Mouse (Mus musculus) small intestine, adult 2 months (tissue): Measurements from ENCODE around the gene Trim37. TPM values are rescaled to one million over a fixed set of nuclear protein-coding genes. Genes with fewer than 3 reads are reported as not detected.

Experiments used
- H3K27ac ChIP-seq: fragments of 200-500 bp; 2 replicates; pipeline ENCODE4 v1.5.1; 2012; ENCODE audit warnings: low read depth, low read length, control low read depth, inconsistent platforms; ENCODE audit not compliant: insufficient read depth
- H3K27me3 ChIP-seq: fragments of 200-500 bp; 2 replicates; pipeline ENCODE4 v1.6.1; 2012; ENCODE audit warnings: mild to moderate bottlenecking, moderate library complexity, low read length, inconsistent platforms; ENCODE audit not compliant: control insufficient read depth, insufficient read depth
- H3K36me3 ChIP-seq: fragments of 200-500 bp; 2 replicates; pipeline ENCODE4 v1.6.1; 2012; ENCODE audit warnings: mild to moderate bottlenecking, low read length, control low read depth, inconsistent platforms; ENCODE audit not compliant: control insufficient read depth, insufficient read depth
- H3K4me1 ChIP-seq: fragments of 200-500 bp; 2 replicates; pipeline ENCODE4 v1.6.1; 2012; ENCODE audit warnings: low read length, inconsistent platforms, mixed read lengths; ENCODE audit not compliant: control insufficient read depth, insufficient read depth, insufficient read length
- H3K4me3 ChIP-seq: fragments of 200-500 bp; 2 replicates; pipeline ENCODE4 v1.5.1; 2012; ENCODE audit warnings: low read depth, mild to moderate bottlenecking, control low read depth, inconsistent platforms, low read length, moderate library complexity
- CTCF ChIP-seq: fragments of 200-500 bp; IDR thresholded peaks from 2 replicates; pipeline ENCODE4 v1.5.1; 2012; ENCODE audit warnings: low read depth, mild to moderate bottlenecking, control low read depth, inconsistent platforms, low read length, moderate library complexity, mixed read lengths; ENCODE audit not compliant: insufficient replicate concordance, insufficient read length; ENCODE audit errors: extremely low read depth
- POLR2A ChIP-seq: fragments of 200-500 bp; IDR thresholded peaks from 2 replicates; pipeline ENCODE4 v1.6.1; 2012; ENCODE audit warnings: low read depth, mild to moderate bottlenecking, control low read depth, inconsistent platforms, low read length, moderate library complexity
- WGBS: fragments of 180-500 bp; shearing (Covaris S2); methylation state at CpG from one replicate; pipeline ENCODE4 v1.1.7; 2018; 5-methylcytosine and 5-hydroxymethylcytosine counted together
- polyA plus RNA-seq: library from polyadenylated mRNA; depleted of rRNA; stranded (reverse); fragments of >200 nt; gene quantifications from 2 replicates; pipeline ENCODE4 v1.2.3, GENCODE M21; 2012

The Trim37 gene
- polyA plus RNA-seq, 1 experiment: 0.85 TPM

DNA sequence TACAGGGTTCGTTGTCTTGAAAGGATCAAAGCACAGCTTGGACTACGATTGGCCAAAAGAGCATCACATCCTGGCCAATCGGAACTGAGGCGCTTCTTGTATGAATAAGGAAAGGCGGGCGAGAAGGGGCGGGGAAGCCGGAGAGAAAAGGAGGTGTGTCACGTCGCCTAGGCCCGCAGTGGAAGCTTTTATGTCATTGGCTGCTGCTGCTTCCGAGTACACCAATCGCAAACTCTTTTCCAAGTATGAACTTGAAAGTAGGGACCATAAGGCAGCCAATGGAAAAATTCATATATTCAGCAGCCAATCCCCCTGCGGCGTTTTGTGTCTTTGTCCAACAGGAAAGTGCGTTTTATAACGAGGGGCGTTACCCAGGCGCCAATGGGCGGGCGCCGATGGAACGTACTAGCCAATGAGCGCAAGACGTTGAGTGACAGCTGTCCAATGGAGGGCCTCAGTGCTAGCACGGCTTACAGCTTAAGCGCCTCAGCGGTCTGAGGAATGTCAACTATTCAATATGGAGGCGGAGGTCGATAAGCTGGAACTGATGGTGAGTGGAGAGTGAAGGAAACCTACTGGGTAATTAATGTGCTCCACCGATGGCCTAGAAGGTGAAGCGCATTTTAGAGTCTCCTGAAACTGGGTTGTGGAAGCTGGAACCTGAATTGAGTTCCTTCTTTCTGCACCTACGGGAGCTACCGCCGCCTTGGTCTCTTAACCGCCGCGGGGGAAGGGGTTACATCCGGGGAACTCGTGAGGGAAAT lies 17.9 kb upstream of the Trim37 start, which contains the start of gene Ska2:
Gene Ska2, plus strand, starts transcription at position 480 of the 764 bp plus-strand sequence.
- H3K27me3 ChIP-seq: no peaks in the 10 kb centered on the region
- peaks cover 2% of the 10 kb centered on the region for H3K36me3 ChIP-seq
- peak within 1 kb of the TSS; percentile 74 for H3K4me3 ChIP-seq
- TF ChIP-seq POLR2A: no peak; the same call in 1 of the 2 replicates
- WGBS: under 1% methylated on average over 40 of the region's 40 CpGs
- no peaks in the 10 kb centered on the region for H3K4me1 ChIP-seq
- peak within 1 kb of the TSS; percentile 76 for H3K27ac ChIP-seq

DNA sequence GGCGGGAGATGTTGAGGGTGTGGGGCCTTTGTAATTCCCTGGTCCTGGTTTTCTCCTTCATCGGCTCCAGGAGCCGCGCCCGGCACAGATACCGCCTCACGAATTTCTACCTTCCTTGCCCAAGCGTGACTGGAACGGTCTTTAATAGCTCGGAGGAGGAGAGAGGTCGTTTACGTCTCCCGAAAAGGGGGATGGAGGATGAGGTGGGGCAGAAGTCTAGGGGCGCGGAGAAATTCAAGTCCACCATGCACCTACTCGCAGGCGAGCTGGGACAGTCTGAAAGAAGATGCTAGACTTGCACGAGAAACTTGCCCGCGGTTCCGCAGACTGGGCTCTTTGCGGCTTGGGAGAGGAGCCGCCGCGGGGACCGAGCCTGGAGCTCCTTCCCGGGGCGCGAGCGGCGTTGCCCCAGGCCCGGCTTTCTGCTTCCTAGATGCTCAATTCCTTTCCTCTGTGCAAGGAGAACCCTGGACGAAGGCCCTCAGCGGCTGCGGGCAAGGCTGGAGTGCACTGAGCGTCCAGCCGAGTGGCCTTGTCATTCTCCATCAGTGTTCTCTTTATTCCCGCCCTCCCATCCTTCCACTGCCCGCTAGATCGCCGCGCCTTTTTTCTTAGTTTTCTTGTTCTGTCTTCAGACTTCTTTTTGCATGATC lies 17.2 kb upstream of the Trim37 start:
- peak overlapping the region; percentile 76 for H3K27ac ChIP-seq
- no peaks in the 10 kb centered on the region for H3K4me1 ChIP-seq
- under 1% methylated on average over 42 of the region's 42 CpGs for WGBS
- peaks cover under 1% of the 10 kb centered on the region; the same call in 1 of the 2 replicates for H3K36me3 ChIP-seq
- H3K27me3 ChIP-seq: no peaks in the 10 kb centered on the region
- peak overlapping the region; percentile 74 for H3K4me3 ChIP-seq
- TF ChIP-seq CTCF (no peak), POLR2A (no peak)

DNA sequence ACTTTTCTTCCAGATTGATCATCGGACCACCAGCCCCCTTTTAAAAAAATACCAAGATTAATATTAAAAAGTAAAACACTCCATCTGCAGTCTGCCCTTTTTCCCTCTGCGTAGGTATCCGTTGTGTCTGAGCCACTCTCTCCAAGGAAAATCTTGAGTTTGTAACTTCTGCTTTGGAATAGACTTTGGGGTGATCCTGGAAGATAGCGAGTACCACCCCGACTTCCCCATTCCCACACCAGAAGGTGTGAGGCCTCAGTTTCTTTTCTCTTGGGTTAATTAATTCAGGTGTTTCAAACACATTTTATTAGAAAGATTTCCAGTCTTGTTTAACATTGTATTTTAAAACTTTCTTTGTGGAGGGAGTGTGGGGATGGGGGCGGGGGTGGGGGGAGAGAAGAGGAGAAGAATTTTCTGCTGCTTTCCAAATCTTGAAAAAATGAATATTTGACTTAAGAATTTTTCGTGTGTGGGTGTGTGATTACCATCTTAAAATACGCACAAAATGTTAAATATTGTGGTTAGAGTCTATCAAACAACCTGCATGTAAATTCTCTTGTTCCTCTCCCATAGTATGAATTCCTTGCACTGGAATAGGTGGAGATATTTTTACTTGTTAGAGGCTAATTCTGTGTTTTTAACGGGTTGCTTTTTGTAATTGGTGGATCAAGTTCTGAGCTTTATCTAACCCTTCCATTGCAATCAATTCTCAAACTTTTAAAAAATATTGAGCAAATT lies 16.5 kb upstream of the Trim37 start:
- Histone ChIP-seq H3K27me3 (no peaks in the 10 kb centered on the region), H3K4me1 (no peaks in the 10 kb centered on the region), H3K36me3 (peaks cover 1% of the 10 kb centered on the region; the same call in 1 of the 2 replicates), H3K27ac (no peak overlapping the region), H3K4me3 (peak overlapping the region; percentile 74)
- no peak for TF ChIP-seq CTCF
- TF ChIP-seq POLR2A: no peak
- WGBS: 14% methylated on average over 9 of the region's 9 CpGs

DNA sequence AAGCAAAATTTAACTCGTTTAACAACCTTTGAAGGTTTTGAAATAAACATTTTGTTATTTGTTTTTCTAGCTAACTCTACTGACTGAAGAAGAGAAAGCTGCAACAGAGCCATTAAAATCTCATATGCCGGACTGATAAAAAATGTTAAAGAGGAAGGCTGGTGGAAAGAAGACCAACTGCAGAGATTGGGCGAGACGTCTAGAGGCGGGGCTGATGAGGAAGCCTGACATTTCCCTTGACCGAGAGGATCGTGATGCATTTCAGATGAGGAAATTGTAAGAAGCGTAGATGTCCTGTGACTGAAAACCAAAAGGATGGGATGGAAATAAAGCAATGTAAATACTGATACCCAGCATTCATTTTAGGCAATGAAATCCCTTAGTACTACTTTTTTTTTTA lies 5.0 kb upstream of the Trim37 start:
- Histone ChIP-seq H3K4me3 (no peak overlapping the region), H3K27me3 (no peaks in the 10 kb centered on the region), H3K27ac (no peak overlapping the region), H3K36me3 (peaks cover 18% of the 10 kb centered on the region; the same call in 1 of the 2 replicates), H3K4me1 (no peaks in the 10 kb centered on the region)
- 81% methylated on average over 8 of the region's 8 CpGs for whole genome bisulfite sequencing
- TF ChIP-seq CTCF: no peak
- no peak for TF ChIP-seq POLR2A

DNA sequence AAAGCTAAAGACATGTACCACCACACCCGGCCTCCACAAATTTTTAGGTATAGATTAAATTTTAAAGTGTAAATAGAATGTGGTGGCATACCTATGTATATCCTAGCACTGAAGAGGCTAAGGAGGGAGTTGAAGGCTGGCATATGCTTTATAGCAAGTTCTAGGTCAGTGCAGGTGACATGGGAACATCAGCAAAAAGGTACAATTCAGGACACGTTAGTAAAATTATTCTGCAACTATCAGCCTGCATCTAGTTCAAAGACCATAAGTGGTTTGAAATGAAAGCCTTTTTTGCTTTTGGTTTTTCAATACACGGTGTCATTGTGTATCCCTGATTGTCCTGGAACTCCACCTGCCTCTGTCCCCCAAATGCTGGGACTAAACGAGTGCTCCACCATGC lies 1.3 kb upstream of the Trim37 start:
- 63% methylated on average over 4 of the region's 4 CpGs for WGBS
- H3K27ac ChIP-seq: no peak overlapping the region

DNA sequence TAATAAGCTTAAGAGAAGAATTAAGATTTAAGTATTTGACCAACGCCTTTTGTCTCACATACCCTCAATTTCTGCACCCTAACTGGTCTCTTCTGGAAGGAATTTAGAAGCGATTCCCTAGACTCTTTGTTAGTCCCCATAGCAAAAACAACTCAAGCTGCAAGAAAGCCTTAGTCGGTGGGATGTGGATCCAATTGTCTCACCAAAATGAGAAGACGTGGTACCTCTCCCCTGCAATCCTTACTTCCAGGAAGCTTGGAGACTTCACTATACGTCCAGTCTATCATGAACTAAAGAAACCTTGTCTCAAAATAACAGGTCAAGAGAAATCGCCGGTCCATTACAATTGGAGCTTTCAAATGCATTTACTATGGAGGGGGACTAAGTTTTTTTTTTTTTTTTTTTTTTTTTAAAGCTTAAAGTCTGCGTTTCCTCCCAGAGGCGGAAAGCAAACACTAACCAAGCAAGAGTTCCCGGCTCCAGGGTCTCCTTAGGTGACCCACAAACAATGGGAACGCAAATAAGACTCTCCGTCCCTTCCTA lies 525 bp upstream of the Trim37 start:
- Histone ChIP-seq H3K27ac (no peak overlapping the region; the same call in 1 of the 2 replicates), H3K4me3 (peak overlapping the region; percentile 94), H3K36me3 (peaks cover 8% of the 10 kb centered on the region; the same call in 1 of the 2 replicates), H3K27me3 (no peaks in the 10 kb centered on the region), H3K4me1 (no peaks in the 10 kb centered on the region)
- 3% methylated on average over 12 of the region's 12 CpGs for WGBS
- no peak for TF ChIP-seq CTCF
- TF ChIP-seq POLR2A: no peak

More for the DNA sequence above, 1.3 kb upstream of the Trim37 start:
- TF ChIP-seq POLR2A (no peak), CTCF (no peak)
- no peaks in the 10 kb centered on the region for H3K4me1 ChIP-seq
- peaks cover 9% of the 10 kb centered on the region; the same call in 1 of the 2 replicates for H3K36me3 ChIP-seq
- H3K27me3 ChIP-seq: no peaks in the 10 kb centered on the region
- no peak overlapping the region for H3K4me3 ChIP-seq

DNA sequence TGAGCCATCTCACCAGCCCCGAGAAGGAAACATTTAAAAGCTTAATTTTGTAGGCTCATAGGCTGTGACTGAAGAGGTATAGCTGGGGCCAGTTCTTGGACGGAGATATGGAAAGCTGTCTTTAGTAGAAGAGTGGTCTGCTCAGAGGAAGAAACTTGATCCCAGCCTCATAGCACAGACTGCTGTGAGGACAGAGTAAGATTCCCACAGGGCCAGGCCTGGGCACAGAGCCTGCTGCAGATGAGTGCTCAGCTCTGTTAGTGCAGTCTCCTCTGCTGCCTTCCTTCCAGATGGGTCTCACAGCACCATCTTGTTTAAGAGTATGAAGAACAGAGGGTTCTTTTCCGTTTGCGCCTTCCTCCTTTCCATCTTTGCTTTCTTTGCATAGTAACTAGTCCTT lies 9.4 kb downstream of the Trim37 start:
- Histone ChIP-seq H3K36me3 (no peaks in the 10 kb centered on the region; the same call in 1 of the 2 replicates), H3K4me1 (no peaks in the 10 kb centered on the region), H3K4me3 (no peak overlapping the region), H3K27me3 (no peaks in the 10 kb centered on the region), H3K27ac (no peak overlapping the region)
- TF ChIP-seq CTCF: no peak
- no peak for TF ChIP-seq POLR2A
- WGBS: 97% methylated on average over 4 of the region's 4 CpGs
